Mouse (Mus musculus): ENCODE results near the gene Ccdc116. TPM values are rescaled to one million over a fixed set of nuclear protein-coding genes. Genes with fewer than 3 reads are reported as not detected.
"Not testable (repeated sequence)": the region's sequence is repeated elsewhere in the genome, so short reads cannot be mapped to it uniquely, and the experiment has no call there.

The Ccdc116 gene
- total and polyA plus RNA-seq, 2 experiments from 2014 or later: 3.5 to 8.8 TPM

- Histone ChIP-seq H3K27ac (no peak overlapping the region), H3K9me3 (ENCODE audit: low read length) (no peaks in the 10 kb centered on the region), H3K4me2 (ENCODE audit: low read depth, low read length) (no peak overlapping the region), H3K9ac (replicated peaks; ENCODE audit: low read length) (no peak overlapping the region), H3K36me3 (ENCODE audit: insufficient read depth, low read length) (peaks cover 6% of the 10 kb centered on the region; the same call in 1 of the 2 replicates), H3K4me3 (ENCODE audit: low read length) (no peak overlapping the region), H3K4me1 (ENCODE audit: insufficient read depth, low read length) (no peaks in the 10 kb centered on the region), H3K27me3 (ENCODE audit: insufficient read depth, low read length) (no peaks in the 10 kb centered on the region)
- no peak for TF ChIP-seq CTCF (IDR thresholded peaks at IDR 0.05; ENCODE audit: low read depth)
- DNase-seq (ENCODE audit: low spot score) (no peak), ATAC-seq (no peak)
- 100% methylated on average over 1 of the region's 1 CpGs for WGBS
Observed at GRCm38 (mm10) chr16:17177623-17178170, 30.7 kb upstream of the Ccdc116 start.

- Histone ChIP-seq H3K27ac (no peak overlapping the region), H3K4me2 (ENCODE audit: low read depth, low read length) (no peak overlapping the region), H3K36me3 (ENCODE audit: insufficient read depth, low read length) (peaks cover 14% of the 10 kb centered on the region; the same call in 1 of the 2 replicates), H3K4me1 (ENCODE audit: insufficient read depth, low read length) (no peaks in the 10 kb centered on the region), H3K9ac (replicated peaks; ENCODE audit: low read length) (no peak overlapping the region), H3K9me3 (ENCODE audit: low read length) (no peaks in the 10 kb centered on the region), H3K27me3 (ENCODE audit: insufficient read depth, low read length) (no peaks in the 10 kb centered on the region), H3K4me3 (ENCODE audit: low read length) (no peak overlapping the region)
- TF ChIP-seq CTCF (IDR thresholded peaks at IDR 0.05; ENCODE audit: low read depth): no peak
- 95% methylated on average over 2 of the region's 2 CpGs for WGBS
- no peak for DNase-seq (ENCODE audit: low spot score)
- ATAC-seq: no peak
Observed at GRCm38 (mm10) chr16:17175765-17176164, 28.7 kb upstream of the Ccdc116 start.

GRCm38 (mm10) chr16:17168049-17168448 lies 21.0 kb upstream of the Ccdc116 start:
- Histone ChIP-seq H3K27me3 (ENCODE audit: insufficient read depth, low read length) (no peaks in the 10 kb centered on the region), H3K36me3 (ENCODE audit: insufficient read depth, low read length) (peaks cover 15% of the 10 kb centered on the region; the same call in 1 of the 2 replicates), H3K4me1 (ENCODE audit: insufficient read depth, low read length) (no peaks in the 10 kb centered on the region), H3K27ac (no peak overlapping the region), H3K4me2 (ENCODE audit: low read depth, low read length) (no peak overlapping the region), H3K9me3 (ENCODE audit: low read length) (no peaks in the 10 kb centered on the region), H3K9ac (replicated peaks; ENCODE audit: low read length) (no peak overlapping the region), H3K4me3 (ENCODE audit: low read length) (no peak overlapping the region)
- 94% methylated on average over 5 of the region's 5 CpGs for WGBS
- ATAC-seq (no peak), DNase-seq (ENCODE audit: low spot score) (no peak)
- no peak for TF ChIP-seq CTCF (IDR thresholded peaks at IDR 0.05; ENCODE audit: low read depth)

GRCm38 (mm10) chr16:17167179-17167578 lies 20.1 kb upstream of the Ccdc116 start:
- H3K9me3 ChIP-seq (ENCODE audit: low read length): no peaks in the 10 kb centered on the region
- TF ChIP-seq CTCF (IDR thresholded peaks at IDR 0.05; ENCODE audit: low read depth): no peak
- no peak for ATAC-seq
- H3K36me3 ChIP-seq (ENCODE audit: insufficient read depth, low read length): 0 out of 2 replicates have a peak, but pooled peaks cover 8% of the 10 kb centered on the region
- no peaks in the 10 kb centered on the region for H3K27me3 ChIP-seq (ENCODE audit: insufficient read depth, low read length)
- no peak overlapping the region for H3K9ac ChIP-seq (replicated peaks; ENCODE audit: low read length)
- H3K4me1 ChIP-seq (ENCODE audit: insufficient read depth, low read length): no peaks in the 10 kb centered on the region
- H3K4me2 ChIP-seq (ENCODE audit: low read depth, low read length): no peak overlapping the region
- H3K4me3 ChIP-seq (ENCODE audit: low read length): no peak overlapping the region
- no peak for DNase-seq (ENCODE audit: low spot score)
- H3K27ac ChIP-seq: no peak overlapping the region

- DNase-seq (ENCODE audit: low spot score); H3K4me2 ChIP-seq (ENCODE audit: low read depth, low read length); H3K36me3 ChIP-seq (ENCODE audit: insufficient read depth, low read length); H3K9me3 ChIP-seq (ENCODE audit: low read length); H3K27ac ChIP-seq; H3K4me3 ChIP-seq (ENCODE audit: low read length); H3K4me1 ChIP-seq (ENCODE audit: insufficient read depth, low read length); H3K9ac ChIP-seq (replicated peaks; ENCODE audit: low read length); H3K27me3 ChIP-seq (ENCODE audit: insufficient read depth, low read length); ATAC-seq: not testable (repeated sequence)
- WGBS: 87% methylated on average over 1 of the region's 1 CpGs
Observed at GRCm38 (mm10) chr16:17165478-17165877, 18.4 kb upstream of the Ccdc116 start.

GRCm38 (mm10) chr16:17154346-17154745 lies 7.3 kb upstream of the Ccdc116 start:
- DNase-seq (ENCODE audit: low spot score) (no peak), ATAC-seq (no peak)
- Histone ChIP-seq H3K4me3 (ENCODE audit: low read length) (no peak overlapping the region), H3K4me2 (ENCODE audit: low read depth, low read length) (no peak overlapping the region), H3K27ac (no peak overlapping the region), H3K9ac (replicated peaks; ENCODE audit: low read length) (no peak overlapping the region), H3K9me3 (ENCODE audit: low read length) (no peaks in the 10 kb centered on the region), H3K4me1 (ENCODE audit: insufficient read depth, low read length) (no peaks in the 10 kb centered on the region), H3K27me3 (ENCODE audit: insufficient read depth, low read length) (no peaks in the 10 kb centered on the region), H3K36me3 (ENCODE audit: insufficient read depth, low read length) (peaks cover 32% of the 10 kb centered on the region)
- TF ChIP-seq CTCF (IDR thresholded peaks at IDR 0.05; ENCODE audit: low read depth): no peak
- WGBS: 93% methylated on average over 2 of the region's 2 CpGs

GRCm38 (mm10) chr16:17151874-17152273 lies 4.8 kb upstream of the Ccdc116 start:
- no peak overlapping the region for H3K9ac ChIP-seq (replicated peaks; ENCODE audit: low read length)
- no peak overlapping the region for H3K4me3 ChIP-seq (ENCODE audit: low read length)
- peaks cover 5% of the 10 kb centered on the region; the same call in 1 of the 2 replicates for H3K4me1 ChIP-seq (ENCODE audit: insufficient read depth, low read length)
- 96% methylated on average over 4 of the region's 4 CpGs for WGBS
- H3K4me2 ChIP-seq (ENCODE audit: low read depth, low read length): no peak overlapping the region
- H3K36me3 ChIP-seq (ENCODE audit: insufficient read depth, low read length): peaks cover 18% of the 10 kb centered on the region
- no peaks in the 10 kb centered on the region for H3K27me3 ChIP-seq (ENCODE audit: insufficient read depth, low read length)
- H3K9me3 ChIP-seq (ENCODE audit: low read length): no peaks in the 10 kb centered on the region
- ATAC-seq: no peak
- DNase-seq (ENCODE audit: low spot score): no peak
- no peak overlapping the region for H3K27ac ChIP-seq
- no peak for TF ChIP-seq CTCF (IDR thresholded peaks at IDR 0.05; ENCODE audit: low read depth)
